Mouse (Mus musculus): ENCODE measurements around the gene Chrdl1. TPM values are rescaled to one million over a fixed set of nuclear protein-coding genes. Genes with fewer than 3 reads are reported as not detected.

Chrdl1 gene
- polyA plus RNA-seq, 1 experiment from 2014 or later = 2.2 TPM

DNA sequence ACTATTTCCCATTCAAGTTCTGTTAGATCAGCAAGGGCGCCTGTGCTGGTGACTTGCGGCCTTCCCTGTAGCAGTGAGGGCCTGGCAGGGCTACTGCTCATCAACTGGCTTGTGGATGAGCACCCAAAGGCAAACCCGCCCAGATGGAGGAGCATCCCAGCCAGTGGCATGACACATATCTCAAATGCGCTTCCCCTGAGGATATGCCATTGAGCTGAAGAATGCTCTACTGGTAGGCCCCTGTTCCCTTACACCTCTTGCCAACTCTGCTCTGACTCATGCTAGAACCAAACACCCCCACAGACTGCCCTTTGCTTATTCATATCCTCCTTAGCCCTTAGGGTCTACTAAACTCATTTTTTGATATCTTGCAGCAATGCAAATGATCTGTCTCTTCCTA lies 57.4 kb downstream of the Chrdl1 start:
- H3K4me3 ChIP-seq (ENCODE audit: low read length) = no peak overlapping the region
- H3K27me3 ChIP-seq (ENCODE audit: insufficient read depth, low read length) = peaks cover 34% of the 10 kb centered on the region
- no peak overlapping the region for H3K4me2 ChIP-seq (replicated peaks; ENCODE audit: low read depth, low read length)
- no peak for ATAC-seq (ENCODE audit: low FRiP score, low TSS enrichment)
- no peaks in the 10 kb centered on the region for H3K9me3 ChIP-seq (ENCODE audit: low read length)
- no peaks in the 10 kb centered on the region for H3K36me3 ChIP-seq (ENCODE audit: insufficient read depth, low read length)
- 94% methylated on average over 4 of the region's 4 CpGs for WGBS
- no peak overlapping the region for H3K9ac ChIP-seq (replicated peaks; ENCODE audit: low read length)
- no peaks in the 10 kb centered on the region for H3K4me1 ChIP-seq (ENCODE audit: insufficient read depth, low read length)
- H3K27ac ChIP-seq (ENCODE audit: low read length) = no peak overlapping the region

DNA sequence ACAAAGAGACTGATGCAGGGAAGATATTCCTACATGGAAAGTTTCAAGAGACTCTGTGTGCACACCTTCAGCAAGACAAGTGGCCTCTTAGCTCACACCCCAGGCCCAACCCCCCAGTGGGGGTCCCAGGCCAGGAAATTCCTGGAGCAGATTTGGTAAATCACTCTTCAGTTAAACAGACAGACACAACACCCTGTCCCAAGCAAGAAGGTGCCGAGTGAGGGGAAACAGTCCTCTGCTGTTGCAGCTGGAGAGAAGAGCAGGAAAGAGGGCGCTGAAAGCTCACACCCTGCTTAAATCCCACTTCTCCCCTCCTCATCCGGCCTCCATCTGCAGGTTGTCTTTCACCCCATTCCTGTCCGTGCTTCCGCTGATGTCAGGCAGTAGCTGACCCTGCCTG lies 58.2 kb downstream of the Chrdl1 start:
- H3K36me3 ChIP-seq (ENCODE audit: insufficient read depth, low read length) = no peaks in the 10 kb centered on the region
- H3K9ac ChIP-seq (replicated peaks; ENCODE audit: low read length) = no peak overlapping the region
- H3K4me2 ChIP-seq (replicated peaks; ENCODE audit: low read depth, low read length) = no peak overlapping the region
- H3K9me3 ChIP-seq (ENCODE audit: low read length) = no peaks in the 10 kb centered on the region
- no peak overlapping the region for H3K27ac ChIP-seq (ENCODE audit: low read length)
- H3K27me3 ChIP-seq (ENCODE audit: insufficient read depth, low read length) = peaks cover 38% of the 10 kb centered on the region
- H3K4me3 ChIP-seq (ENCODE audit: low read length) = no peak overlapping the region
- 48% methylated on average over 5 of the region's 5 CpGs for WGBS
- ATAC-seq (ENCODE audit: low FRiP score, low TSS enrichment) = no peak
- no peaks in the 10 kb centered on the region for H3K4me1 ChIP-seq (ENCODE audit: insufficient read depth, low read length)

DNA sequence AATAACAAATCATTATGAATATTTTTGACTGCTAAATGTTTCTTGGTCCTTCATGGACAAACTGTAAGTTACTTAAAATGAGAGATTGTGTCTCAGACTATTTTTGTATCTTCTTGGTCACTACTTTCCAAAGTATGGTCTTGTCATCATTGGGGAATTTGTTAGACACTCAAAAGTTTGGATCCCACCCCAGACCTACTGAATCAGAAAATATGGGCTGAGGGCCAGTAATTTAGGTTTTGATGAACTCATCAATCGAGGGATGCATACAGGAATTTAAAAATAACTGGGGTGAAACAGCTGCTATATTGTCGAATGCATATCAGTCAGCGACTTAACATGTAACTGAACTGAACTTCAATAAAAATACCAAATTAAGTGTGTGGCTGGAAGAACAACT lies 80.9 kb downstream of the Chrdl1 start:
- Histone ChIP-seq H3K9ac (replicated peaks; ENCODE audit: low read length) (no peak overlapping the region), H3K4me2 (replicated peaks; ENCODE audit: low read depth, low read length) (no peak overlapping the region), H3K36me3 (ENCODE audit: insufficient read depth, low read length) (no peaks in the 10 kb centered on the region), H3K27me3 (ENCODE audit: insufficient read depth, low read length) (peaks cover 3% of the 10 kb centered on the region; the same call in 1 of the 2 replicates), H3K27ac (ENCODE audit: low read length) (no peak overlapping the region), H3K4me1 (ENCODE audit: insufficient read depth, low read length) (no peaks in the 10 kb centered on the region), H3K4me3 (ENCODE audit: low read length) (no peak overlapping the region), H3K9me3 (ENCODE audit: low read length) (no peaks in the 10 kb centered on the region)
- no peak for ATAC-seq (ENCODE audit: low FRiP score, low TSS enrichment)
- 78% methylated on average over 3 of the region's 3 CpGs for WGBS

DNA sequence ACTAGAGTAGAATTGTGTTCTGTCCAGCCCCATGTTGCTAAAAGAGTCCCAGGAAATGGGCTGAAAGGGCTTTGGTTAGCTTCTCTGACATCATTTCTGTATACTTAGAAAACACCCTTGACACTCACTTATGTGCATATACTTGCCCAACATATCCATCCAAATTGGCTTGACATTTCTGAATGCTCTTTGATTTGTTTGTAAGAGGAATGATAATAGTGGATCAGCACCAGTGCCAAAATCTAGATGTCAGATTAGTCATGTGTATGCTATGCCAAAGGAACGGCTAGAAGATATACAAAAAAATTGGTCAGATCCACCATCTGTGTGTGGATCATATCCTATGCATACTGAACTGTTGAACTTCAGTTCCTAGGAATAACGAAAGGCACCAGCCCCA lies 99.3 kb downstream of the Chrdl1 start:
- Histone ChIP-seq H3K4me1 (ENCODE audit: insufficient read depth, low read length) (no peaks in the 10 kb centered on the region), H3K36me3 (ENCODE audit: insufficient read depth, low read length) (no peaks in the 10 kb centered on the region), H3K9ac (replicated peaks; ENCODE audit: low read length) (no peak overlapping the region), H3K4me2 (replicated peaks; ENCODE audit: low read depth, low read length) (no peak overlapping the region), H3K4me3 (ENCODE audit: low read length) (no peak overlapping the region), H3K27ac (ENCODE audit: low read length) (no peak overlapping the region), H3K9me3 (ENCODE audit: low read length) (no peaks in the 10 kb centered on the region), H3K27me3 (ENCODE audit: insufficient read depth, low read length) (peaks cover 13% of the 10 kb centered on the region)
- 79% methylated on average over 2 of the region's 2 CpGs for WGBS
- no peak for ATAC-seq (ENCODE audit: low FRiP score, low TSS enrichment)

DNA sequence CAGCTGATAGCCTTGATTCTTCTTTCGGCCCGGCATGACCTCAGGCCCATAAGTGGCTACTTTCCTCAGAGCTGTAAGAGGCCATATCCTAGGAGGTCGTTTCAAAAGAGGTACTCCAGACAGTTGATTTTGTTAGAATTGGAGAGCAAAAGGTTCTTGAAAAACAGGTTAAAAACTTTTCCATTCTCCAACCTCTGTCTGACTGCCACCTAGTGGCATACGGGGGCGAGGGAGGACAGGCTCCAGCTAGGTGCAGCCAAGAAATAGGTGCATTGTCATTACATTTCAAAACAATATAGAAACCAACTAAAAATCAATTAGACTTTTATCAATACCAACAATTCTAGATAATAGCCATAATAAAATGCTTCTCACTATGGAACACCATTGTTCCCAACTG lies 118.9 kb downstream of the Chrdl1 start:
- Histone ChIP-seq H3K9ac (replicated peaks; ENCODE audit: low read length) (no peak overlapping the region), H3K9me3 (ENCODE audit: low read length) (no peaks in the 10 kb centered on the region), H3K27me3 (ENCODE audit: insufficient read depth, low read length) (peaks cover 3% of the 10 kb centered on the region; the same call in 1 of the 2 replicates), H3K4me3 (ENCODE audit: low read length) (no peak overlapping the region), H3K36me3 (ENCODE audit: insufficient read depth, low read length) (no peaks in the 10 kb centered on the region), H3K4me2 (replicated peaks; ENCODE audit: low read depth, low read length) (no peak overlapping the region), H3K4me1 (ENCODE audit: insufficient read depth, low read length) (no peaks in the 10 kb centered on the region), H3K27ac (ENCODE audit: low read length) (no peak overlapping the region)
- 50% methylated on average over 5 of the region's 5 CpGs for WGBS
- no peak for ATAC-seq (ENCODE audit: low FRiP score, low TSS enrichment)

DNA sequence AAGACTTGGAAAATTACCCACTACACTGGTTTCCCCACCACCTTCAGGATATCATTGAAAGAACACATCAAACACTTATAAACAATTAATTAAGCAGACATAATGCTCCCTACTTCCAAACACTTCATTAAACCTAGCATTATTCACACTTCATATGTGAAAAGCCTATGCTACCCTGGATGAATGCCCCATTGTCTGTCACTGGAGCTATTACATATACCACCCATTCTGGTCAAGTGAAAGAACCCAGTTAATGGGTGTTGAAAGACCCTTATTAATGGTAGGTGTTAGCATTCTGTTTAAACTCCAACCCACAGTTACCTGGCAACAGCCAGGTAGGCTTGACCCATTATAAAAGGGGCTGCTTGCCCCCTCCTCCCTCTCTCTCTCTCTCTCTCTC lies 143.4 kb downstream of the Chrdl1 start:
- H3K9me3 ChIP-seq (ENCODE audit: low read length) = no peaks in the 10 kb centered on the region
- H3K36me3 ChIP-seq (ENCODE audit: insufficient read depth, low read length) = no peaks in the 10 kb centered on the region
- no peak overlapping the region for H3K27ac ChIP-seq (ENCODE audit: low read length)
- no peaks in the 10 kb centered on the region for H3K4me1 ChIP-seq (ENCODE audit: insufficient read depth, low read length)
- H3K27me3 ChIP-seq (ENCODE audit: insufficient read depth, low read length) = no peaks in the 10 kb centered on the region
- H3K9ac ChIP-seq (replicated peaks; ENCODE audit: low read length) = no peak overlapping the region
- ATAC-seq (ENCODE audit: low FRiP score, low TSS enrichment) = no peak
- no peak overlapping the region for H3K4me2 ChIP-seq (replicated peaks; ENCODE audit: low read depth, low read length)
- no peak overlapping the region for H3K4me3 ChIP-seq (ENCODE audit: low read length)

Other genes with a start within 250 kb of the Chrdl1 start
- gene Pak3, start 124.3 kb upstream of the Chrdl1 start, polyA plus RNA-seq (2015; fragmentation: Nextera tagmentation; extraction: Ambion mirVana) = 3.7 and 4.2 TPM in 2 replicates